Mouse (Mus musculus) cerebellum, postnatal 10 days (tissue): Measurements from ENCODE around the gene Slc32a1.
A peak's percentile ranks its signal among the peaks of the same experiment; 100 is the strongest.

Experiments
- DNase-seq, 2 experiments: peaks; one replicate each; pipeline ENCODE4 v3.0.0; 2021; ENCODE audit warnings: mixed read lengths in 2 of 2

Slc32a1 gene

GRCm38 (mm10) chr2:158610488-158611325 lies at the start of gene Slc32a1:
Gene Slc32a1, plus strand, starts transcription at chr2:158610767.
- peak; percentile 47 to 58 for DNase-seq

GRCm38 (mm10) chr2:158560801-158561200 lies 49.8 kb upstream of the Slc32a1 start:
- DNase-seq = no peak

DNA sequence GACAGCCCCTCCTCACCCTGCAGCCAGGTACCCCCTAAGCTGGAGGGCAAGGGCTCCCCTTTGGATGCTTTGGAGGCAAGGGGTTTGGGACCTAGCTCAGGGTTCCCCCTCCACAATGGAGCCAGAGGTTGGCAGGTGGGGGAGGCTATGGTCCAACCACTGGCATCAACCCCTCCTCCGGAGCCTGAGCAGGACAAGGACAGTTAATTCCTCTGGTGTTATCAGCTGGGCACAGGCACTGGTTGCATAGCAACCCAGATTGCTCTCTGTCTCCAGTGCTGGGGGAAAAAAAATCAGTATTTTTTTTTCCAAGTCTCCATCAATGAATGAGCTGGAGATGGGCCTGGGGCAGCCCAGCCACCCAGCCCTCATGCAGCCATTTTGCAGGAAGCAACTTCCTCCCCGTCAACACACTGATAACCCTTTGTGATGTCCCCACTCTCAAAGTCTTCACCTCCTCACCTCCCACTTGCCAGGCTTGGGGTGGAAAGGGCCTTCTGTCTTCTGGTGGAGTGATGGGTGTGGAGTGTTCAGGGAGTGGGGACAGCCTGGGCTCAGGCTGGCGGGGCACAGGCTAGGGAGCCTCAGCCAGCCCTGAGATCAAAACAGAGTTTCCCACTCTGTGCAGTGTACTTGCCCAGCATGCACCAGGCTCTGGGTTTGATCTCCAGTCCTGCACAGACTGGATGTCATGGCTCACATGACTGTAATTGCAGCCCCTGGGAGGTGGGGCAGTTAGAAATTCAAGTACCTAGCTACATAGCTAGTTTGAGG lies 49.0 kb upstream of the Slc32a1 start:
- DNase-seq = no peak

- DNase-seq = peak in 1 of 2 experiments; percentile 30
These were observed 40.0 kb upstream of the Slc32a1 start for GRCm38 (mm10) chr2:158570421-158571081.

GRCm38 (mm10) chr2:158579979-158580378 lies 30.6 kb upstream of the Slc32a1 start:
- DNase-seq = peak; percentile 40 to 52

GRCm38 (mm10) chr2:158584621-158585358 lies 25.8 kb upstream of the Slc32a1 start:
- DNase-seq = no peak

DNA sequence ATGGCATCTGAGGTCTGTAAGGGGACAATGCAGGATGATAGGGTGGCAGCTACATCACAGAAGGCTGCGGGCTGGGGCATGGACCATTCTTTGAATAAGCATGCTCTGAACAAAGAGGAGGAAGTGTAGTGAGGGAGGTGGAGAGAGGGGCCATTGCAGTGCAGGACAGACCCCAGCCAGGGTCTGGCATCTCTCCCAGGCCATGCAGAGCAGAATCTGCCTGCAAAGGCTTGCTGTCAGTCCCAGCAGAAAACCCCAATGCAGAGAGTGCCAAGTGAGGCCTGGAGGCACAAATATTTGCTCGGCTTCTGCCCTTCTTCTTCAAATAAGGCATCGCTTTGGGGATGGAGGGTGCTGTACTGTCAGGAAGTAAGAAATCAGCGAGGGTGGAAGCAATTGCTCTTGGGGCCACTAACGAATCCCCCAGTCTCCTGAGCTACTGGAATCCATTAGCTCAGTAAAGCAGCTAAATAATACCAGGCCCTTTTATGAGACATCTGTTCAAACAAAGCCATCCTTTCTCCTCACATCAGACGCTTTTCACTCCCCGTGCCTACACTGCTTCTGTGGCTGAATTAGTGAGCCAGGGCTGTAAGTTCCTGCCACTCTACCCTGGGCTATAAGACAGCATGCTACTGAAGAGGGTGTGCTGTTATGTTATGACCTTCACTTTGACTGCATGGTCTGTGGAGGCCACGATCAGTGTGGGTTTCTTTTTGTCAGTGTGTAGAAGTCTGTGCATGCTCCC lies 21.9 kb upstream of the Slc32a1 start:
- peak; percentile 54 to 73 for DNase-seq

- DNase-seq = no peak
These were observed 20.1 kb upstream of the Slc32a1 start for GRCm38 (mm10) chr2:158590495-158590894.

DNA sequence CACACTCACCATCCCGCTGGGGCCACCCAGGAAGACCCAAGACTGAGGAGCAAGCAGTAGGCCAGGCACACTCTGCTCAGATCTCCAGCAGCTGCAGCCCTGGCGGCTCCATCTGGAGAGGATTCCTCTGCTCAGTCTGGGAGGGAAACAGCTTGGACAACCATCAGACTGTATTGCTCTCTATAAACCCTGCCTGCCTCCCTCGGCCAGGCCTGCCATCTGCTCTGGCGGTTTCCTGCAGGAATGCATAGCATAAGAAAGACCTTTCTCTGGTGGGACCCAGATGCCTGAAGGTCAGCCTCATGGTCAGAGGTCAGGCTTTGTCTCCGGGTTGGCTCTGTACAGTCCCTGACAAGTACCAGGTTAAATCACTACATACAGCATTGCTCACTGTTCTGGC lies 19.3 kb upstream of the Slc32a1 start:
- peak; percentile 67 to 74 for DNase-seq

GRCm38 (mm10) chr2:158593371-158593770 lies 17.2 kb upstream of the Slc32a1 start:
- DNase-seq = no peak

DNA sequence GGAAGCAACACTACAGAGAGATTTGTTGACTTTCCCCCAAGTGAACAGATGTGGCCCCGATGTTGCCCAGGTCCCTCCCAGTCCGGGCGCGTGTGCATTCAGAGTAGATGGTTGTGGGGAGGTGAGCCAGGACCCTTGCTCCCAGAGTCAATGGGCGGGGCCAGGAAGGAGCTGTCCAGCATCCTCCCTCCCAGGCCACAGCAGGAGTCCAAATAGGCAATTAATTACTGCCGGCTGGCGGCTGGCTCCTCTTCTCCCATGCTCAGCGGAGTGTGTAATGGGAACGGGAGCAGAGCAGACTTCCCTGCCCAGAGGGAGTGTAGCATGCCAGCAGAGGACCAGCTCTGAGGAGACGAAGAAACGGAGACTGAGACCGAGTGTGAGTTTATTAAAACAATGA lies 15.5 kb upstream of the Slc32a1 start:
- DNase-seq = peak; percentile 95 to 97

DNA sequence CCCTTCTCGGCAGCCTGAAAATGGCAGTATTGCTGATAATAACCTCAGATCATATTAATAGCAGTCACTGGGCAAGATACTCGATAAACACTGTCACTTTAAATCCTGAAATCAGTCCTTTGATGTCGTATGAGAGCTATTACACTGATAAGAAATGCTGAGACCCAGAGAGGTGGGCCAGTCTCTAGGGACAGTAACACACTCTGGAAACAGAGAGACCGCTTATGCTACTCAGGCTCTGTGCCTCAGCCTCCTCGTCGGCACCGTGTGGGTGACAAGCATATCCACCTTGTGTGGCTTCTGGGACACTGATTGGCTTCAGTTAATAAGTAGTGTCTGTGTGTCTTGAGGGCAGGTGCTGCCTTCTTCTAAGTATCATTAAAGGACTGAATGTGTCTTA lies 15.0 kb upstream of the Slc32a1 start:
- no peak for DNase-seq

DNA sequence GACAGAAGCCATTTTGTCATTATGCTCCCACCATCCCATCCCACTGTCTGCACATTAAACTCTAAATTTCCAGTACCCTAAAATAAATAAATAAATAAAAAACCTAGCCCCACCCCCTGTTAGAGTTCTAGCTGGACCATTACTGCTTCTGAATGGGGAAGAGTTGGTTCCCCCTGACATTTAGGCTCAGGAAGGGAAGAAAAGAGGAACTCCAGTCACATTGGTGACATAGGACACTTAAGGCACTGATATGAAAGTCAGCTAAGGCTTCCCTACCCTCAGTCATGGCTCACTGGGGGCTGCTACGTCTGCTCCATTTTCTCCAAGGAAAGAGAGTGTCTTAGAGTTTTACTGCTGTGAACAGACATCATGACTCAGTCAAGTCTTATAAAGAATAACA lies 13.8 kb upstream of the Slc32a1 start:
- DNase-seq = no peak

- no peak for DNase-seq
These were observed 10.1 kb upstream of the Slc32a1 start for GRCm38 (mm10) chr2:158600517-158600916.

- no peak for DNase-seq
These were observed 9.2 kb upstream of the Slc32a1 start for GRCm38 (mm10) chr2:158601326-158601725.

DNA sequence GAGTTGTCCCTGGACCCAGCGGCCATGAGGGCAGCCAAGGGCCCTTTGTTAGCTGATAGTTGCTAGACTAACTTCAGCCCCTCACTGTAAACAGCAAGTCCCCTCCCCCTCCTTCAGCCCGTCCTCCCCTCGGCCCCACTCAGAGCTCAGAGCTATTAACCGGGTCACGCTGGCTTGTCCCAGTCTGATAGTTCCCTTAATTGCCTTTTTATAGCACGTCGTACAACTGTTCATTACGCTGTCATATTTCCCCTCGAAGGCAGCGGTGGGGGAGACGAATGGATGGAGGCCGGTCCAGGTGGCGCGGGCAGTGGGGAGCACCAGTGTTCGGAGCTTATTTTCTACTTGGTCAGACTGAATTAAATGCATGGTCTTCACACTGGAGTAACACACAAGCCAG lies 7.9 kb upstream of the Slc32a1 start:
- peak; percentile 31 to 54 for DNase-seq

DNA sequence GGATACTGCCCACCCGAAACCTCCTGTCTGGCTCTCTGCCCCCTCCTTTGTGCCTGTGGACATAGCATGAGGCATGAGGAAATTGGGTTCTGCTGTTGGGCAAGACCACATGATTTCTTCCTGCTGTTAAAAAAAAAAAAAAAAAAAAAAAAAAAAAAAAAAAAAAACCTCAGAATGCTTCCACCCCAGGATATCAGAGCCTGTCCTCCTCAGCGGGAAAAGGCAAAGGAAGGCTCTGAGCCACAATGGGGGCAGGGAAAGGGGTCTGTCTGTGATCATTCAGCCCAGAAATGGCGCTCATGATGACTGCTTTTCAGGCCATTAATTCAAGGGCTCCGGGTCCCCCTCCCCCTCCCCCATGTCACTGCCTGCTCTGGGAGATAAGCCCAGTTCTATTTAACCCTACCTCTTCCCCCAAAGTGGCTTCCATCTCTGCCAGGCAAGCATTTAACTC lies 4.0 kb upstream of the Slc32a1 start:
- DNase-seq = peak; percentile 47 to 60

- no peak for DNase-seq
These were observed 886 bp upstream of the Slc32a1 start for GRCm38 (mm10) chr2:158609681-158610080.

- DNase-seq = no peak
These were observed 756 bp downstream of the Slc32a1 start for GRCm38 (mm10) chr2:158611326-158611719.

DNA sequence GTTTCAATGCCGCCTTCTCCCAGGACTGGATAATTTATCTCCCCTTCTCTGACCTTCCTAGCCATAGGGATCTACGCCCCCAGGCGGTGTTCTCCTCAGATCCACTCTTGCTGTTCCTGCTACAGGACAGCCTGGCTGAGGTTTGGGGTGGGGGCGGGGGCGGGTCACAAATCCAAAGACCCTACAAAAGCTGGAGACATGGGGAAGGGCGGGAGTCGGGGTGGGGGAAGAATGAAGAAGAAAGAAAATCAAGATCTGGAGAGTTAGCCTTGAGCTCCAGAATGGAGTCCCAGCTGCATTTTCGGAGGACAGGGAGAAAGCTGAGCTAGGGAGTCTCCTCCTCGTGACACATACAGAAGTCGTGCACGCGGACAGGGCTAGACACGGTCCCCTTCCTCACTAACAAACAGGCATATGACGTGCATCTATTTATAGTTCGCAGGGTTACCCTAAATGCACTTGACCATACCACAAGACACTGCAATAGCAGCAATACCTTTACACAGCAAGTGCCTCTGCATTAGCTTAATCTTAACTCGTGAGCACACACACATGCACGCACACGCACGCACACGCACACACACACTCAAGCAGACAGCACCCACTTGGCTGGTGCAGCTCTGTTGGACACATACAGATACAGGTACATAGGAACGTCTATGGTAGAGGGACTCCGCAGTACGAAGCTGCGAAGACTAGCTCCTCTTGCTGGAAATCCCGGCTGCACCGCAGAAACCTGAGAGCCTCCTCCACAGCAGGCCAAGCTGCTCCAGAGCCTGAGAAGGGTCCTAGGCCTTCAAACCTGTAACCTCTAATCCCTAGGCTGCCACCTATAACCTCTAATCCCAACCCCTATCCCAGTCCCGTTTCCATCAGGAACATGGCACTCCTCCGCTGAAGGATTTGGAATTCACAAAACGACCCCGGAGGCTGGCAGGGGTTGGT lies 1.4 kb downstream of the Slc32a1 start:
- DNase-seq = peak in 1 of 2 experiments; percentile 68
